Mouse (Mus musculus): ENCODE measurements around the gene Arhgap15. TPM values are rescaled to one million over a fixed set of nuclear protein-coding genes. Genes with fewer than 3 reads are reported as not detected.
A peak's percentile ranks its signal among the peaks of the same experiment; 100 is the strongest.

Gene Arhgap15
- polyA plus RNA-seq, 1 experiment from 2014 or later = 2.8 TPM

DNA sequence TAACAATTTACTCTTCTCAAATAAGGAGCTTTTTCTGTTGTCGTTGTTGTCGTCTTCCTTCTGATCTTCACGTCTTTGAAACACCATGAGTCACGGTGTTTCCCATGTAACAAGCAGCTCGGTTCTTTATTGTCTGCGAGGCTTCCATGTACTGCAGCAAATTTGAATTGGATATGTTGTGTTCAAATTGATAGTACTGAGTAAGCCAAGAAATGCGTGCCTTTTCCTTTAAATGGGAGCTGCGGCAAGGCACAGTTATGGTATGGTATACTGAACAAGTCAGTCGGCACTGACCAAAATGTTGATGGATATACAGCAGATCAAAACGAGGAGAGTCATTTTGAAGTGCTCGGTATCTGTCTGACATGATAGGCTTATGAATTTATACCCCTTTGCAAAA lies 229.1 kb downstream of the Arhgap15 start:
- Histone ChIP-seq H3K4me3 (ENCODE audit: low read depth, low read length) (no peak overlapping the region), H3K27me3 (replicated peaks; ENCODE audit: control insufficient read depth, insufficient read depth, low read length) (no peaks in the 10 kb centered on the region), H3K4me1 (ENCODE audit: control insufficient read depth, insufficient read depth, low read length) (no peaks in the 10 kb centered on the region), H3K4me2 (ENCODE audit: low read depth, low read length) (no peak overlapping the region), H3K36me3 (ENCODE audit: control insufficient read depth, insufficient read depth, low read length) (no peaks in the 10 kb centered on the region), H3K27ac (replicated peaks; ENCODE audit: low read depth, low read length) (no peak overlapping the region), H3K9ac (ENCODE audit: low read depth, low read length) (no peak overlapping the region), H3K9me3 (ENCODE audit: control insufficient read depth, low read length) (no peaks in the 10 kb centered on the region)
- WGBS = 77% methylated on average over 11 of the region's 11 CpGs
- ATAC-seq (ENCODE audit: low read depth) = no peak
- DNase-seq (ENCODE audit: low spot score) = no peak

DNA sequence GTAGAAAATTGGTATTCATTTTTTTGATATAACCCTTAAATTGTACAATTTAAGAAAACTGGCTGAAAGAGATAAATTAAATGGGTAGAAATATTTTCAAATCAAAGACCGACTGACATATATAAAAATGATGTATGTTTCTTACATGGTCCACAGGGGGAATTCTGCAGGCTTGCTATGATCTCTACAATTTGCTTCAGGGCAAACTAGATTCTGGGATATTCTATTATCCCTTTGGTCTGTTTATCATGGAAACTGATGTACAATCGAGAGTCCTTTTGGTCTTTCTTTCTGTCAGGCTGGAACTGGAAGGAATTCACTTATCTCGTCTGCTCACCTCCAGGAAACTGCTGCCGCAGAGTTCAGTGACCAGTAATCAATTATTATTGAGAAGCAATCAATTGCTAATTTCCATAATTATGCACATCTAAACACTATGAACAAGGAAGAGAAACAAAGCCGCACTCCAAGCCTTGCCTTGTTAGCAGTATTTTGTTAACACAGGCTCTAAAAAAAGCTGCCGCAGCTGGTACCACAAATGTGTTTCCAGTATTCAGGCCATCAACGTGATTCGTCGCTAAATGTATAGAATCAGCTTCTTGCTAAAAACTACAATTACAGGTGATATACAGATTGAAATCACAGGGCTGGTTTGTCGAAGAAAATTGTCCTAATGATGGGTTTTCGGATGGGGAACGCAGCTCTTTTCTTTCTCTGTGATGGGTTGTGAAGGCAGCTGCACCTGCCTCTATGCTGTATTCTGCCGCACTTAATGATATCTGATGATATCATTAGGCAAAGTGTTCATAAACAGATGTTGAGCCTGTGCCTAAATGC lies 229.8 kb downstream of the Arhgap15 start:
- WGBS = 68% methylated on average over 13 of the region's 13 CpGs
- no peak for DNase-seq (ENCODE audit: low spot score)
- Histone ChIP-seq H3K4me1 (ENCODE audit: control insufficient read depth, insufficient read depth, low read length) (no peaks in the 10 kb centered on the region), H3K9ac (ENCODE audit: low read depth, low read length) (no peak overlapping the region), H3K4me3 (ENCODE audit: low read depth, low read length) (no peak overlapping the region), H3K4me2 (ENCODE audit: low read depth, low read length) (no peak overlapping the region), H3K9me3 (ENCODE audit: control insufficient read depth, low read length) (no peaks in the 10 kb centered on the region), H3K27me3 (replicated peaks; ENCODE audit: control insufficient read depth, insufficient read depth, low read length) (no peaks in the 10 kb centered on the region), H3K36me3 (ENCODE audit: control insufficient read depth, insufficient read depth, low read length) (no peaks in the 10 kb centered on the region), H3K27ac (replicated peaks; ENCODE audit: low read depth, low read length) (no peak overlapping the region)
- ATAC-seq (ENCODE audit: low read depth) = no peak

- Histone ChIP-seq H3K36me3 (ENCODE audit: control insufficient read depth, insufficient read depth, low read length) (no peaks in the 10 kb centered on the region), H3K4me3 (ENCODE audit: low read depth, low read length) (no peak overlapping the region), H3K4me1 (ENCODE audit: control insufficient read depth, insufficient read depth, low read length) (no peaks in the 10 kb centered on the region), H3K27me3 (replicated peaks; ENCODE audit: control insufficient read depth, insufficient read depth, low read length) (no peaks in the 10 kb centered on the region), H3K4me2 (ENCODE audit: low read depth, low read length) (no peak overlapping the region), H3K9ac (ENCODE audit: low read depth, low read length) (no peak overlapping the region), H3K9me3 (ENCODE audit: control insufficient read depth, low read length) (no peaks in the 10 kb centered on the region), H3K27ac (replicated peaks; ENCODE audit: low read depth, low read length) (no peak overlapping the region)
- DNase-seq (ENCODE audit: low spot score) (no peak), ATAC-seq (ENCODE audit: low read depth) (no peak)
- WGBS = 84% methylated on average over 14 of the region's 14 CpGs
These were observed 237.4 kb downstream of the Arhgap15 start for GRCm38 (mm10) chr2:43986066-43986465.

DNA sequence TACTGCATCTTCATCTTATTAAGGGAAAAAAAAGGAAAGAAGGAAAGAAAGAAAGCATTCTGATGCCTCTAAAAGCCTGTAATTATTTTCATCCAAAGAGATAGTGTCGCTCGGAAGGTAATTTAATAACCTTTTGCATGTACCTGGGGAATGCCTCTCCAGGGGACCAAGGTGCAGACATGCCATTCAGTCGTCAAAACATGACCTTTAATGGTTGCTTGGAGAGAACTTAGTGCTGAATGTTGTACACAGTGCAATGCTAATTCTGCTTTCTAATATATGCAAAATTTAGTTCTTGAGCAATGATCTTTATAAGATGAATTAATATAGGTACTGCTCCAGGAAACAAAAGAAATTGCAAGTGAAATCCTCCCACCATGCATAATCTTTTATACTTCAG lies 239.3 kb downstream of the Arhgap15 start:
- no peak overlapping the region for H3K9ac ChIP-seq (ENCODE audit: low read depth, low read length)
- ATAC-seq (ENCODE audit: low read depth) = no peak
- no peak overlapping the region for H3K4me2 ChIP-seq (ENCODE audit: low read depth, low read length)

GRCm38 (mm10) chr2:43989850-43990249 lies 241.2 kb downstream of the Arhgap15 start:
- Histone ChIP-seq H3K36me3 (ENCODE audit: control insufficient read depth, insufficient read depth, low read length) (no peaks in the 10 kb centered on the region), H3K27me3 (replicated peaks; ENCODE audit: control insufficient read depth, insufficient read depth, low read length) (no peaks in the 10 kb centered on the region), H3K4me2 (ENCODE audit: low read depth, low read length) (no peak overlapping the region), H3K4me3 (ENCODE audit: low read depth, low read length) (no peak overlapping the region), H3K4me1 (ENCODE audit: control insufficient read depth, insufficient read depth, low read length) (no peaks in the 10 kb centered on the region), H3K9me3 (ENCODE audit: control insufficient read depth, low read length) (no peaks in the 10 kb centered on the region), H3K9ac (ENCODE audit: low read depth, low read length) (no peak overlapping the region), H3K27ac (replicated peaks; ENCODE audit: low read depth, low read length) (no peak overlapping the region)
- DNase-seq (ENCODE audit: low spot score) (peak; percentile 24), ATAC-seq (ENCODE audit: low read depth) (peak; percentile 41; the same call in 1 of the 2 replicates)
- WGBS = 56% methylated on average over 5 of the region's 5 CpGs

More for the DNA sequence above, 239.3 kb downstream of the Arhgap15 start:
- Histone ChIP-seq H3K27me3 (replicated peaks; ENCODE audit: control insufficient read depth, insufficient read depth, low read length) (no peaks in the 10 kb centered on the region), H3K36me3 (ENCODE audit: control insufficient read depth, insufficient read depth, low read length) (no peaks in the 10 kb centered on the region), H3K27ac (replicated peaks; ENCODE audit: low read depth, low read length) (no peak overlapping the region), H3K4me1 (ENCODE audit: control insufficient read depth, insufficient read depth, low read length) (no peaks in the 10 kb centered on the region), H3K9me3 (ENCODE audit: control insufficient read depth, low read length) (no peaks in the 10 kb centered on the region), H3K4me3 (ENCODE audit: low read depth, low read length) (no peak overlapping the region)
- WGBS = 55% methylated on average over 3 of the region's 3 CpGs
- DNase-seq (ENCODE audit: low spot score) = no peak

DNA sequence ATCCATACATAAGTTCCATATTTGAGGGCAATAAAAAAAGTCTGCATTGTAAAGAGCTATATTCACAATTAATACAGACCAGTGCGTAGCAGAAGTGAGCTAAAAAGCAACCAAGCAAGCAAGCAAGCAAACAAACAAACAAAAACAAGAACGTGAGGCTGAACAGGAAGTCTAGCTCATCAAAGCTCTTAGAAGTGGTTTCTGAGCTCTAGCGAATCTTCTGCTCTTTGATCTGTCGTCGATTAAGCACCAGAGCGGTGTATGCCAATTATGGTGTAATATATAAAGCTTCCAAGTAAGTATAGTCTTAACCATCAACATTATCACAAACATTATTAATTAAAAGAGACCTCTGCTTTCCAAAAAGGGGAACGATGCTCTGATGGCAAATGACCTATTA lies 243.9 kb downstream of the Arhgap15 start:
- H3K36me3 ChIP-seq (ENCODE audit: control insufficient read depth, insufficient read depth, low read length) = no peaks in the 10 kb centered on the region
- ATAC-seq (ENCODE audit: low read depth) (no peak), DNase-seq (ENCODE audit: low spot score) (no peak)
- H3K9ac ChIP-seq (ENCODE audit: low read depth, low read length) = no peak overlapping the region
- H3K4me2 ChIP-seq (ENCODE audit: low read depth, low read length) = no peak overlapping the region
- no peaks in the 10 kb centered on the region for H3K4me1 ChIP-seq (ENCODE audit: control insufficient read depth, insufficient read depth, low read length)
- no peak overlapping the region for H3K27ac ChIP-seq (replicated peaks; ENCODE audit: low read depth, low read length)
- H3K27me3 ChIP-seq (replicated peaks; ENCODE audit: control insufficient read depth, insufficient read depth, low read length) = no peaks in the 10 kb centered on the region
- H3K9me3 ChIP-seq (ENCODE audit: control insufficient read depth, low read length) = no peaks in the 10 kb centered on the region
- no peak overlapping the region for H3K4me3 ChIP-seq (ENCODE audit: low read depth, low read length)
- 77% methylated on average over 7 of the region's 7 CpGs for WGBS

DNA sequence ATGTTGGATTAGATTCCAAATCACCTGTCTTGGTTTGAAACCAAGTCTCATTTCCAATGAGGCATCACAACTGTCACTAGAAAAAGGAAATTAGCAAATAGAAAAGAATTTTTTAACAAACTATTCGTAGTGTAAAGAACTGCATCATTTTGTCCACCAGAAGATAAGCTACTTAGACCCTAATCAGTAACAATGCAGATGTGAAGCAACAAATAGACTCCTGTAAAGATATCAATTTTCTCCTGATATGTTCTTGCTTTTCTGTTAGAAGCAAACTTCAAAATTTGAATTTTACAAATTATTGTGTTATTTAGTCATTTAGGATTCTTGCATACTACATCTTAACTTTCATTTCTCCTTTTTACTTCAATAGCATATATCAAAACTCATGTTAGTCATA lies 253.8 kb downstream of the Arhgap15 start:
- WGBS = 81% methylated on average over 1 of the region's 1 CpGs
- Histone ChIP-seq H3K4me3 (ENCODE audit: low read depth, low read length) (no peak overlapping the region), H3K27ac (replicated peaks; ENCODE audit: low read depth, low read length) (no peak overlapping the region), H3K4me2 (ENCODE audit: low read depth, low read length) (no peak overlapping the region), H3K9ac (ENCODE audit: low read depth, low read length) (no peak overlapping the region), H3K36me3 (ENCODE audit: control insufficient read depth, insufficient read depth, low read length) (no peaks in the 10 kb centered on the region), H3K4me1 (ENCODE audit: control insufficient read depth, insufficient read depth, low read length) (no peaks in the 10 kb centered on the region), H3K9me3 (ENCODE audit: control insufficient read depth, low read length) (no peaks in the 10 kb centered on the region), H3K27me3 (replicated peaks; ENCODE audit: control insufficient read depth, insufficient read depth, low read length) (no peaks in the 10 kb centered on the region)
- ATAC-seq (ENCODE audit: low read depth) = no peak
- no peak for DNase-seq (ENCODE audit: low spot score)

DNA sequence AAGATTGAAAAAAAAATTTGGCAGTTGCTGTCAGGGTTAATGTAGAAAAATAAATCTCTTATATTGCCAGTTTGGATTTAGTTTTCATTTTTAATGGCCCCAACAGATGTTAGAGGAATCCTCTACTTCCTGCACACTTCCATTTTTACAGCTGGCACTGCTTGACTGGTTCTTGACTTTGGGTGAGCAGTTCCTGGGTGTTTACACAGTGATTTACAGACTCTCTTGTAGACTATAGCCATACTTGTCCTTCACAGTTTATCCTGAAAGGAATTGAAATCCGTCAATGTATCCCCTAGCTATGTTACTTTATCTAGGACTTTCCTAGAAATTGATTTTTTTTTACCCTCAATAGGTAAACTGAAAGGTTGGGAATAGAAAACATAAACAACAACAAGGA lies 261.6 kb downstream of the Arhgap15 start:
- Histone ChIP-seq H3K9me3 (ENCODE audit: control insufficient read depth, low read length) (no peaks in the 10 kb centered on the region), H3K9ac (ENCODE audit: low read depth, low read length) (no peak overlapping the region), H3K4me1 (ENCODE audit: control insufficient read depth, insufficient read depth, low read length) (no peaks in the 10 kb centered on the region; the same call in 1 of the 2 replicates), H3K36me3 (ENCODE audit: control insufficient read depth, insufficient read depth, low read length) (no peaks in the 10 kb centered on the region), H3K27ac (replicated peaks; ENCODE audit: low read depth, low read length) (no peak overlapping the region), H3K4me3 (ENCODE audit: low read depth, low read length) (no peak overlapping the region), H3K27me3 (replicated peaks; ENCODE audit: control insufficient read depth, insufficient read depth, low read length) (no peaks in the 10 kb centered on the region), H3K4me2 (ENCODE audit: low read depth, low read length) (no peak overlapping the region)
- 71% methylated on average over 1 of the region's 1 CpGs for WGBS
- DNase-seq (ENCODE audit: low spot score) (peak; percentile 59), ATAC-seq (ENCODE audit: low read depth) (no peak; the same call in 1 of the 2 replicates)

DNA sequence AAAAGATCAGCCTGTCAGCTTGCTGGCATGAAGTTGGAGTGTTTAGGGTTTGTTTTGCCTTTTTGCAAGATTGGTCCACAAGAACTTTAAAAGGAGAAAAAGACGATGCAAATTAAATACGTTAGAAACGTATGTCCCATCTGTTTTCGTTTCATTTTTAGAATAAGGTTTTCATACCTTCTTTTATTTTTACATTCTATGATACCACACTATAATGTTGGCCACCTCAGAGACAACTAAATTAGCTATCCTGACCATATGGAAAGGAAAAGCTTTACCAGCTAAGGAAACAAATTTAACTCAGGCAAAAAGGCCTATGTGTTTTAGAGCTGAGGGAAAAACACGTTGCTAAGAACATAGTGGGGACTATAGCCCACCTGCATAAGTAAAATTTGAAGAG lies 264.8 kb downstream of the Arhgap15 start:
- H3K36me3 ChIP-seq (ENCODE audit: control insufficient read depth, insufficient read depth, low read length) = no peaks in the 10 kb centered on the region
- ATAC-seq (ENCODE audit: low read depth) = no peak
- no peak overlapping the region for H3K27ac ChIP-seq (replicated peaks; ENCODE audit: low read depth, low read length)
- 75% methylated on average over 5 of the region's 5 CpGs for WGBS
- no peak overlapping the region for H3K4me3 ChIP-seq (ENCODE audit: low read depth, low read length)
- H3K27me3 ChIP-seq (replicated peaks; ENCODE audit: control insufficient read depth, insufficient read depth, low read length) = no peaks in the 10 kb centered on the region
- no peak for DNase-seq (ENCODE audit: low spot score)
- no peaks in the 10 kb centered on the region; the same call in 1 of the 2 replicates for H3K4me1 ChIP-seq (ENCODE audit: control insufficient read depth, insufficient read depth, low read length)
- H3K9me3 ChIP-seq (ENCODE audit: control insufficient read depth, low read length) = no peaks in the 10 kb centered on the region
- H3K9ac ChIP-seq (ENCODE audit: low read depth, low read length) = no peak overlapping the region
- H3K4me2 ChIP-seq (ENCODE audit: low read depth, low read length) = no peak overlapping the region

All from embryonic facial prominence, embryonic 14.5 days (tissue).